Mouse (Mus musculus): ENCODE data around the gene Kirrel. TPM values are rescaled to one million over a fixed set of nuclear protein-coding genes. Genes with fewer than 3 reads are reported as not detected.

The Kirrel gene
- polyA plus RNA-seq (2014; fragmentation: Illumina TruSeq; extraction: RNeasy Lipid Tissue Mini Kit (QIAGEN cat#74804); ENCODE audit: low read depth, low replicate concordance): 1.1 TPM

DNA sequence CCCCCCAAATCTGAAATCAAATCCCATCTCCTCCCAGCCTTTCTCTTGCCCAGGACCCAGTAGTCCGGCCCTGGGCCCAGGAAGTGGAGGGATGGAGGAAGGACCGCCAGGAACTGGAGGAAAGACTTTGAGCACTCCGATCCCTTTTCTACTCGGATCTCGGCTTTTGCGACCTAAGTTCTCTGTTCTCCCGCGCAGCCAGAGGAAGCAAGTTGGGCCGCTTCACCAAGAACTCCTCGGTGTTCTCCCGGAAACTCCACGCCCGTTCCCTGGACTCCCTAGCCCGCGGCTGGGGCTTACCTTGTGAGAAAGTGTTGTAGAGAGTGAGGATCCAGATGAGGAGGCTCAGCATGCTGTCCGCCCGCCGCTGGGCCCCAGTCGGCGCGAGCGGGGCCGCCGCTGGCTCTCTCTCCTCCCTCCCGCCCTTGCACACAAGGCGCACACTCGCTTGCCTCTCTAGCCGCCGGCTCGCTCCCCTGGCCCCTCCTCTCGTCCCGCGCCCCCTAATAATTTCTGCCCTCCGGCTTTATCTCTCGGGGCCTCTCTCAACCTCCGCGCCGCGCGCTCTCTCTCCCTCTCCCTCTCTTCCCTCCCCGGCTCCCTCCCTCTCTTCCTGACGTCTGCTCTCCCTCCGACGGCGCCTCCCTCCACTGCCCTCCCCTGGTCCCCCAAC lies at the start of gene Kirrel:
Gene Kirrel, minus strand, starts transcription at position 652 of the 673 bp plus-strand sequence.

Other genes starting within 250 kb of the Kirrel start
- gene Cd1d1, start 175.3 kb downstream of the Kirrel start, polyA plus RNA-seq (2014; fragmentation: Illumina TruSeq; extraction: RNeasy Lipid Tissue Mini Kit (QIAGEN cat#74804); ENCODE audit: low read depth, low replicate concordance): 0.99 TPM
- 1.6 TPM for gene Fcrls, start 89.0 kb upstream of the Kirrel start, polyA plus RNA-seq (2014; fragmentation: Illumina TruSeq; extraction: RNeasy Lipid Tissue Mini Kit (QIAGEN cat#74804); ENCODE audit: low read depth, low replicate concordance)
- 2.1 TPM for gene Cd5l, start 183.1 kb upstream of the Kirrel start, polyA plus RNA-seq (2014; fragmentation: Illumina TruSeq; extraction: RNeasy Lipid Tissue Mini Kit (QIAGEN cat#74804); ENCODE audit: low read depth, low replicate concordance)
- gene Fcrl1, start 201.6 kb upstream of the Kirrel start, polyA plus RNA-seq (2014; fragmentation: Illumina TruSeq; extraction: RNeasy Lipid Tissue Mini Kit (QIAGEN cat#74804); ENCODE audit: low read depth, low replicate concordance): not detected